Mouse (Mus musculus): ENCODE data around the gene Fxr2.

Gene Fxr2

GRCm38 (mm10) chr11:69632284-69633089 is at the start of gene Fxr2:
Fxr2 (plus strand) TSS chr11:69632990.
- in situ Hi-C loops (cut with MboI): no loop called here

DNA sequence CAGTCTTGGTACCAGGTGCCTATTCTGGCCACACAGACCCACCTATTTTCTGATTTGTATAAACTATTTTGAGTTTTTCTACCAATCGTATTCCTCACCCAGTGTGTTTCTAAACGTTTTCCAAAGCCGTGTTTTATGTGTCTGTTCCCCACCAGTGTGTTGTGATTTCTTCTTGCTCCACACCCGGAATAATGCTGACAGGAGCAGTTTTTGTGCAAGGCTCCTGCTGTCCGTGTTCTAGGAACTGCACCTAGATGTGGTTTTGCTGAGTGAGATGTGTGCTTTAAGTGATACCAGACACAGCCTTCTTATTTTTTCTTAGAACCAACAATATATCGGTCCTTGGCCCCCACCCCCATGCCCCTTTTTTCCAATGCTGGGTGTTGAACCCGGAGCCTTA is 48.8 kb upstream of the Fxr2 start:
- in situ Hi-C loops (cut with MboI): no loop called here

DNA sequence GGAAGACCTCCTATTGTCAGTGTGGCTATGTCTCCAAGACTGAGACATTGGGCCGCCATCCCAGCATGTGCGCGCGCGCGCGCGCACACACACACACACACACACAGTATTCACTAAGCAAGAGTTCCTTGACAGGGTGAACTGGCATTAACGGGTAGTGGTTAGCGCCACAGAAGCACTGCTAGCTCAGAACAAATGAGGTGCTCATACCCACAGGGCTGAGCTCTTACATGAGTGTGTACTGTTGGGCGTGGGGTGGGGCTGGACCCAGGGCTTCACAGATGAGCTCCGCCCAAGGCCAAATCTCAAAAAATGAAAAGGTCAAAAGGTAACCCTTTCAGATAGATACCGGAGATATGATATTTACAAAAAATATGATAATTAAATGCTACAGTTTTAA is 47.9 kb upstream of the Fxr2 start:
- in situ Hi-C loops (cut with MboI): no loop called here

- in situ Hi-C loops (cut with MboI): no loop called here
Observed at GRCm38 (mm10) chr11:69585718-69586325, 47.0 kb upstream of the Fxr2 start.

DNA sequence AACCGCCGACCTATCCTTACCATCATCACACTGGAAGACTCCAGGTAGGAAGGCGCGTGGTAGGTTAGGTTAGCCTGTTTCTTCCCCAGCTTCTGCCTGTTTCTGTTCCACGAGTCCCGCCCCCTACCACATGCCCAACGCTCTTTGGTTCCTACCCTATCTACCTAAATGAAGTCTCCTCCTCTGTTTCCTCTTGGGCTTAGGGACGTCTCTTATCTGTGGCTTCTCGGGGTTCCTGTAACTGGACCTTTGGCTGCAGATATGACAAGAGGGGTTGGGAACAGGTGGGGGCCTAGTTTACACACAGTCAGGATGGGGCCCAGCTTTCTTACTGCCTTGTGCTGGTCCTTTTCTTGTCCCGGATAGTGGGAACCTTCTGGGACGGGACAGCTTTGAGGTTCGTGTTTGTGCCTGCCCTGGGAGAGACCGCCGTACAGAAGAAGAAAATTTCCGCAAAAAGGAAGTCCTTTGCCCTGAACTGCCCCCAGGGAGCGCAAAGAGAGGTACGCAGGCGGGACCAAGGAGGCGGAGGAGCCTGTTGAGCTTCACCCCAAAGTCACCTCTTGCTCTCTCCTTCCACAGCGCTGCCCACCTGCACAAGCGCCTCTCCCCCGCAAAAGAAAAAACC is 43.5 kb upstream of the Fxr2 start:
- in situ Hi-C loops (cut with MboI): no loop called here

- in situ Hi-C loops (cut with MboI): no loop called here
Observed at GRCm38 (mm10) chr11:69590622-69591021, 42.2 kb upstream of the Fxr2 start.

DNA sequence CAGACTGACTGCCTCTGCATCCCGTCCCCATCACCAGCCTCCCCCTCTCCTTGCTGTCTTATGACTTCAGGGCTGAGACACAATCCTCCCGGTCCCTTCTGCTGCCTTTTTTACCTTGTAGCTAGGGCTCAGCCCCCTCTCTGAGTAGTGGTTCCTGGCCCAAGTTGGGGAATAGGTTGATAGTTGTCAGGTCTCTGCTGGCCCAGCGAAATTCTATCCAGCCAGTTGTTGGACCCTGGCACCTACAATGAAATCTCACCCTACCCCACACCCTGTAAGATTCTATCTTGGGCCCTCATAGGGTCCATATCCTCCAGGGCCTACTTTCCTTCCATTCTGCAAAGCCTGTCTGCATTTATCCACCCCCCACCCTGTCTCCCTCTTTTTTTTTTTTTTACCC is 41.4 kb upstream of the Fxr2 start:
- in situ Hi-C loops (cut with MboI): no loop called here

DNA sequence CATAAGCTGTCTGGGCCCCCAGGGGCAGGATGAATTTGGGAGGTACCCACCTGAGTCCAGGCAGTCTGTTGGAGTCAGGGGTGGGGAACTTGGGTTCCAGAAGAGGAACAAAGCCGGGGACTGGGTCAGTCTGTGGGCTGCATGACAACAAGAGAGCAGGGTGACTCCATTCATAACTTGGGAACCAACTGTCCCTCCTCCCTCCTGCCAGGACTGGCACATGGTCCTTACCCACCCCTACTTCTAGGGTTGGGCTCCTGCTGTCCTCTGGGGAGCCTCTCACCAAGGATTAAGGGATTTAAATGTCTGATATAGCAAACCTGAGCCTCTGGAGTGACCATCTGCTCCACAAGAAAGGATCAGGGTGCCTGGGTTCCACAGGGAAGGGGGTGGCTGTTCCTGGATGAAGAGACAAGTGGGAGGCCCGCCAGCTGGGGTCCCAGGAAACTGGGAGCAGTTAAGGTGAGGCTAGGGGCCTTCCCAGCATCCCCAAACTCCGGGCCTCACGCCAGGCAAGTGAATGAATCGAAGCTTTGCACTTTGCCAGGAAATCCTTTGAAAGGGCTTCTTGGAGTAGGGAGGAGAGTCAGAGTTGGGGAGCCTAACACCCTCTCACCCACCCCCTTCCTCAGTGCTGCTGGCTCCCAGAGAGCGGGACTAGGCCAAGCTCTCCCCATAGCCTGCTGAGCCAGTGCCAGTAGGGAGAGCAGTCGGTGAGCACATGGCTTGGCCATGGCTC is 40.7 kb upstream of the Fxr2 start:
- in situ Hi-C loops (cut with MboI): no loop called here

DNA sequence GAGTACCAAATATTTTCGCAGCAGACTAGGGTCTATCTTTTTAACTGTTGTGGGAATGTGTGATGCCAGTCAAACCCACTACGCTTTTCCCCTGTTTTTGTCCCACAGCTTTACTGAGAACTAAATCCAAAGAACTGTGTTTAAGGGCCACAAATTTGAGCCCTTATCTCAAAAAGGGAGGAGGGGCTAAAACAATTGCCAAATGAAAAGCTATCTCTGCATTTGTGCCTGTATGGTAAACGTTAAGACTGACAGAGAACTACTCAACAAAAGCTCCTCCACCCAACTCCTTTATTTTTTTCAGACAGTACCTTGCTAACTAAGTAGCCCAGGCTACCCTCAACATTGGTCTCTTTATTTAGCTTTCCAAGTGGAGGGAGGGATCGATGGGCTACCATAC is 40.0 kb upstream of the Fxr2 start:
- in situ Hi-C loops (cut with MboI): no loop called here

DNA sequence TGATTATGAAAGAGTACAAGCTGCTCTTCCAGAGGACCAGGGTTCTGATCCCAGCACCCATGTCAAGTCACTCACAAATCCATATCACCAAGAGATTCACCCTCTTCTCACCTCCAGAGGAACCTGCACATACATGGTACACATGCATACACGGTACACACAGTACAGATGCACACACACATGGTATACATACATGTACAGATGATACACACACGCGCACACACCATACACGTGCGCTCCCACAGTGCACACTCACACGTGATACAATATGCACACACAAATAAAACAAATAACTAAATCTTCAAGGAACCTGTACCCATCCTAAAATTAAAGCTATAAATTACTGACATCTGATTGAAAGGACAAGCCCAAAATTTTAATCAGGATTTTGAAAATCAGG is 37.9 kb upstream of the Fxr2 start:
- in situ Hi-C loops (cut with MboI): no loop called here

DNA sequence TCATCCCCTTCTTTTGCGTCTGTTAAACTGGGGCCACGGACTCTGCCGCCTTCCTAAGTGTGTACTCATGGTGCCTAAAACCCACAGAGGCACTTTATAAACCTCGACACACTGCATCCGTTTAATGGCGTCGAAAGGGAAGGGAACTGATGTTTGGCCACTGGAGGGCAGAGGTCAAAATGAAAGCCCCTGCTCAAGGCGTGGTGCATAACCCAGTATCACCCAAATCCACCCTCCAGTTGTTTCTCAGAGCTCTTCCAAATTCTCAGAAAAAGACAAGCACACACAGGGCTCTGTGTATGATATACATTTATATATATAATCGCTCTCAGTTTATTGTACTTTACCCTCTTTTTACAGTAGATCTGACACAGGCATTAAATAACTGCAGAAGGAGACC is 33.4 kb upstream of the Fxr2 start:
- in situ Hi-C loops (cut with MboI): no loop called here

GRCm38 (mm10) chr11:69600098-69600497 is 32.7 kb upstream of the Fxr2 start:
- in situ Hi-C loops (cut with MboI): no loop called here

GRCm38 (mm10) chr11:69601768-69602167 is 31.0 kb upstream of the Fxr2 start:
- in situ Hi-C loops (cut with MboI): no loop called here

- in situ Hi-C loops (cut with MboI): no loop called here
Observed at GRCm38 (mm10) chr11:69603516-69603915, 29.3 kb upstream of the Fxr2 start.

DNA sequence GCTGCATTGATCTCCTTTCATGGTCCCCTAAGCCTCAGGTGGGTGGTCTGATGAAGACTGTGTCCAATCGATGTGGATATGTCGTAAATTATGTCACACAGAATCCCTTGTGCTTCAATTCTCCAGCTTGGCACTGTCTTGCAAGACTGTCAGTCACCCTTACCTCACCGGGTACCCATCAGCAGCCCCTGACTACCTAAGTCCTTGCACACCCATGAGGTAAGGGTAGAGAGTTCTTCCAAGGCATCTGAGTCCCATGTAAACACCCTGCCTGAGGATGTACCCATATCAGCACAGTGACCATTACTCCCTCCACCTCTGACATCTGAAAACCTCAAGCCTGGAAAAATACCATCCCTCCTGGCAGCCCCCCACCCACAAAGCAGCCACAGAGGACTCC is 28.4 kb upstream of the Fxr2 start:
- in situ Hi-C loops (cut with MboI): no loop called here

- in situ Hi-C loops (cut with MboI): no loop called here
Observed at GRCm38 (mm10) chr11:69604795-69605664, 27.8 kb upstream of the Fxr2 start.

GRCm38 (mm10) chr11:69605726-69606490 is 26.9 kb upstream of the Fxr2 start, which contains the start of gene Atp1b2:
Atp1b2 (minus strand) TSS chr11:69605942.
- in situ Hi-C loops (cut with MboI): no loop called here

- in situ Hi-C loops (cut with MboI): no loop called here
Observed at GRCm38 (mm10) chr11:69606491-69606795, 26.3 kb upstream of the Fxr2 start.

- in situ Hi-C loops (cut with MboI): no loop called here
Observed at GRCm38 (mm10) chr11:69606832-69607231, 26.0 kb upstream of the Fxr2 start.

GRCm38 (mm10) chr11:69608525-69608924 is 24.3 kb upstream of the Fxr2 start:
- in situ Hi-C loops (cut with MboI): no loop called here

- in situ Hi-C loops (cut with MboI): no loop called here
Observed at GRCm38 (mm10) chr11:69609416-69609815, 23.4 kb upstream of the Fxr2 start.
